Mouse (Mus musculus) heart, adult 11 months (tissue): ENCODE results near the gene Tiam1.
"Not testable (repeated sequence)": the region's sequence is repeated elsewhere in the genome, so short reads cannot be mapped to it uniquely, and the experiment has no call there.

Source experiments
- DNase-seq: peaks from one replicate; pipeline ENCODE4 v3.0.0; 2022

The Tiam1 gene

GRCm38 (mm10) chr16:90103726-90104125 is 39.8 kb downstream of the Tiam1 start:
- DNase-seq = no peak

- no peak for DNase-seq
Measured at GRCm38 (mm10) chr16:90102596-90102995, 41.0 kb downstream of the Tiam1 start.

- no peak for DNase-seq
Measured at GRCm38 (mm10) chr16:90098191-90098605, 45.4 kb downstream of the Tiam1 start.

GRCm38 (mm10) chr16:90097769-90098168 is 45.8 kb downstream of the Tiam1 start:
- DNase-seq = no peak

GRCm38 (mm10) chr16:90096011-90096410 is 47.6 kb downstream of the Tiam1 start:
- DNase-seq = no peak

- no peak for DNase-seq
Measured at GRCm38 (mm10) chr16:90093015-90093414, 50.6 kb downstream of the Tiam1 start.

- no peak for DNase-seq
Measured at GRCm38 (mm10) chr16:90091906-90092305, 51.7 kb downstream of the Tiam1 start.

GRCm38 (mm10) chr16:90091112-90091720 is 52.4 kb downstream of the Tiam1 start:
- DNase-seq = no peak

- no peak for DNase-seq
Measured at GRCm38 (mm10) chr16:90090368-90090767, 53.2 kb downstream of the Tiam1 start.

- DNase-seq = no peak
Measured at GRCm38 (mm10) chr16:90087256-90087655, 56.3 kb downstream of the Tiam1 start.

- no peak for DNase-seq
Measured at GRCm38 (mm10) chr16:90086111-90086510, 57.5 kb downstream of the Tiam1 start.

- DNase-seq = no peak
Measured at GRCm38 (mm10) chr16:90085580-90085979, 58.0 kb downstream of the Tiam1 start.

GRCm38 (mm10) chr16:90081125-90081524 is 62.4 kb downstream of the Tiam1 start:
- peak; percentile 92 for DNase-seq

GRCm38 (mm10) chr16:90078806-90079381 is 64.7 kb downstream of the Tiam1 start:
- DNase-seq = no peak

GRCm38 (mm10) chr16:90073510-90073909 is 70.1 kb downstream of the Tiam1 start:
- DNase-seq = no peak

GRCm38 (mm10) chr16:90072651-90073050 is 70.9 kb downstream of the Tiam1 start:
- no peak for DNase-seq

- DNase-seq = not testable (repeated sequence)
Measured at GRCm38 (mm10) chr16:90071125-90071524, 72.4 kb downstream of the Tiam1 start.

- DNase-seq = no peak
Measured at GRCm38 (mm10) chr16:90070104-90070503, 73.5 kb downstream of the Tiam1 start.

- DNase-seq = no peak
Measured at GRCm38 (mm10) chr16:90069197-90069596, 74.4 kb downstream of the Tiam1 start.

GRCm38 (mm10) chr16:90052905-90053519 is 90.6 kb downstream of the Tiam1 start:
- DNase-seq = no peak

GRCm38 (mm10) chr16:90052409-90052808 is 91.2 kb downstream of the Tiam1 start:
- DNase-seq = no peak

- DNase-seq = no peak
Measured at GRCm38 (mm10) chr16:90051051-90051450, 92.5 kb downstream of the Tiam1 start.

GRCm38 (mm10) chr16:90047841-90048240 is 95.7 kb downstream of the Tiam1 start:
- DNase-seq = no peak

- no peak for DNase-seq
Measured at GRCm38 (mm10) chr16:90046494-90047158, 96.9 kb downstream of the Tiam1 start.
